11 mouse cellular contexts compared by ENCODE assay signal in the genomic region with DNA sequence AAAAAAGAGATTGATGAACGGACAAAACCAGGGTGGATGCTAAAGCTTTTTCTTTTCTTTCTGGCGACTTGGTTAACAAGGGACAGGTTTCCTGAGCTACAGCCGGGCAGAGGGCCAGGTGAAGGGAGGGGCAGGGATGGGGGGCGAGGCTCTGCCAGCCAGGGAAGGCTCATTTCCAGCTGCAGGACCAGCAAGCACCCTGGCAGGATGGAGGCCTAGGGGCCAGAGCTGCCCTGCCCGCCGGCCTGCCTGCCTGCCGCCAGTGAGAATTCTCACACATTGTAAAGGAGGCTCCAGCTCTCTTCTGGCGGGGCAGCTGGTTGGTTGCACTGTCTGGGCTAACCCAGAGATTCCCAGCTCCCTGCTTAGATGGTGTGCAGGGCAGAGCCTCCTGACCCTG. TPM values are rescaled to one million over a fixed set of nuclear protein-coding genes. Genes with fewer than 3 reads are reported as not detected.
DNase-seq lines count a peak whose midpoint lies in the region; ATAC-seq and TF ChIP-seq lines count a peak whose summit lies in the region.
"Had no signal": no experiment of that assay in that cellular context is flagged by ENCODE, and none has a peak within 500 bp of the region (broad histone marks: within the 10 kb centered on the region; RNA-seq: fewer than 3 reads in every experiment).

No protein-coding gene starts in this region.

- no peak for ATAC-seq in lung, embryonic 15.5 days (ENCODE audit: borderline replicate concordance, extremely low read depth, low FRiP score, low TSS enrichment)
- peak; percentile 52 for ATAC-seq in heart, embryonic 16.5 days (replicated peaks; ENCODE audit: extremely low read depth, insufficient read depth, low FRiP score)
- no peak for ATAC-seq in erythroid progenitor cell, adult 5-6 weeks (replicated peaks; ENCODE audit: low FRiP score, poor library complexity, severe bottlenecking)
- ATAC-seq in megakaryocyte, adult 5-6 weeks (ENCODE audit: poor library complexity, severe bottlenecking), result no peak

- peak; percentile 77 for DNase-seq in gastrocnemius, adult 2 months
- DNase-seq in gastrocnemius, postnatal 25 days, result no peak
- DNase-seq in lung, postnatal 36 days, result no peak
- DNase-seq: thymus, adult 18-20 months had no signal

- no peak overlapping the region for H3K4me2 ChIP-seq in lung, embryonic 15.5 days
- H3K4me2 ChIP-seq in heart, embryonic 16.5 days (ENCODE audit: low read depth, low read length), result no peak overlapping the region
- H3K4me2 ChIP-seq in myocyte (ENCODE audit: low read depth), result peak overlapping the region; percentile 12
- H3K4me2 ChIP-seq: neural tube, embryonic 12.5 days had no signal

- no peak overlapping the region for H3K4me3 ChIP-seq in gastrocnemius, adult 2 months
- no peak overlapping the region for H3K4me3 ChIP-seq in lung, embryonic 15.5 days
- no peak overlapping the region for H3K4me3 ChIP-seq in heart, embryonic 16.5 days (ENCODE audit: low read length)
- H3K4me3 ChIP-seq in myocyte, result no peak overlapping the region
- H3K4me3 ChIP-seq: erythroblast, embryonic 14.5 days; neural tube, embryonic 12.5 days had no signal

- TF ChIP-seq POLR2A in myocyte (IDR thresholded peaks at IDR 0.05; ENCODE audit: insufficient read length, low read depth), result no peak

- peaks cover 55% of the 10 kb centered on the region for H3K4me1 ChIP-seq in lung, embryonic 15.5 days
- peaks cover 25% of the 10 kb centered on the region for H3K4me1 ChIP-seq in heart, embryonic 16.5 days (ENCODE audit: control insufficient read depth, insufficient read depth, low read length)

- H3ac ChIP-seq in myocyte (ENCODE audit: control insufficient read depth, insufficient read length), result no peak overlapping the region

- no peaks in the 10 kb centered on the region for H3K9me3 ChIP-seq in lung, embryonic 15.5 days
- no peaks in the 10 kb centered on the region for H3K9me3 ChIP-seq in heart, embryonic 16.5 days (replicated peaks; ENCODE audit: control insufficient read depth, low read length)
- H3K9me3 ChIP-seq: neural tube, embryonic 12.5 days had no signal

- 19% methylated on average over 8 of the region's 8 CpGs for WGBS in lung, embryonic 15.5 days
- WGBS in heart, embryonic 16.5 days, result 28% methylated on average over 8 of the region's 8 CpGs

- H3K27ac ChIP-seq in gastrocnemius, adult 2 months, result no peak overlapping the region
- H3K27ac ChIP-seq in lung, embryonic 15.5 days, result peak overlapping the region; percentile 83
- H3K27ac ChIP-seq in heart, embryonic 16.5 days (ENCODE audit: low read length), result no peak overlapping the region; the same call in 1 of the 2 replicates
- H3K27ac ChIP-seq: neural tube, embryonic 12.5 days had no signal

- H3K36me3 ChIP-seq in lung, embryonic 15.5 days, result no peaks in the 10 kb centered on the region
- H3K36me3 ChIP-seq in heart, embryonic 16.5 days (ENCODE audit: control insufficient read depth, insufficient read depth), result no peaks in the 10 kb centered on the region
- no peaks in the 10 kb centered on the region for H3K36me3 ChIP-seq in myocyte (ENCODE audit: control insufficient read depth, insufficient read depth)
- H3K36me3 ChIP-seq: neural tube, embryonic 12.5 days had no signal

- no peak for TF ChIP-seq CTCF in gastrocnemius, adult 2 months (IDR thresholded peaks at IDR 0.05)

- no peaks in the 10 kb centered on the region for H3K27me3 ChIP-seq in lung, embryonic 15.5 days
- H3K27me3 ChIP-seq in heart, embryonic 16.5 days (ENCODE audit: control insufficient read depth, insufficient read depth, low read length), result peaks cover 5% of the 10 kb centered on the region
- no peaks in the 10 kb centered on the region for H3K27me3 ChIP-seq in myocyte (ENCODE audit: control insufficient read depth, insufficient read depth, insufficient read length)

- no peak overlapping the region for H3K9ac ChIP-seq in lung, embryonic 15.5 days
- H3K9ac ChIP-seq in heart, embryonic 16.5 days (ENCODE audit: low read length), result no peak overlapping the region
- H3K9ac ChIP-seq: neural tube, embryonic 12.5 days had no signal

- intact Hi-C loops in gastrocnemius, adult 2 months (cut with DNase I), result no loop called here

- H3K79me2 ChIP-seq in myocyte (ENCODE audit: control insufficient read depth, insufficient read depth), result no peaks in the 10 kb centered on the region

TF ChIP-seq in myocyte, 11 proteins besides CTCF, POLR2A, EP300 and RAD21:
- TF ChIP-seq CEBPB (IDR thresholded peaks at IDR 0.05; ENCODE audit: insufficient read depth, poor library complexity, severe bottlenecking), result no peak
- TF ChIP-seq MAX (IDR thresholded peaks at IDR 0.05; ENCODE audit: low read depth), result no peak
- no peak for TF ChIP-seq MYOG (IDR thresholded peaks at IDR 0.05; ENCODE audit: control insufficient read depth in 1 of 3, insufficient read depth in 1 of 3, insufficient read length in 2 of 3, low read depth in 2 of 3)
- no peak for TF ChIP-seq POLR2AphosphoS2 (IDR thresholded peaks at IDR 0.05; ENCODE audit: insufficient read length, low read depth)
- TF ChIP-seq TCF12 (IDR thresholded peaks at IDR 0.05; ENCODE audit: insufficient read depth, poor library complexity, severe bottlenecking), result no peak
- TF ChIP-seq REST (IDR thresholded peaks at IDR 0.05; ENCODE audit: insufficient read depth, insufficient read length), result no peak
- no peak for TF ChIP-seq USF1 (IDR thresholded peaks at IDR 0.05; ENCODE audit: low read depth)
- TF ChIP-seq TCF3 (IDR thresholded peaks at IDR 0.05; ENCODE audit: insufficient read length, low read depth), result no peak
- TF ChIP-seq SRF (IDR thresholded peaks at IDR 0.05; ENCODE audit: control insufficient read depth, insufficient read length, low read depth), result no peak

RNA-seq across cellular contexts. Expression of a gene that starts 24.1 kb away (rescaled TPM):
- 1 to 10 TPM; 1.1 to 1.2 TPM for total RNA-seq in gastrocnemius, adult 2 months (2021)
- total RNA-seq in gastrocnemius, postnatal 25 days (2021), result 1 to 10 TPM; 1.3 TPM
- 107 and 109 TPM in 2 replicates for polyA plus RNA-seq in lung, embryonic 15.5 days (2015; fragmentation: Nextera tagmentation; extraction: Ambion mirVana)
- polyA plus RNA-seq in heart, embryonic 16.5 days (2015; fragmentation: Nextera tagmentation; extraction: Ambion mirVana), result 12.5 and 20.6 TPM in 2 replicates
- 48.5 TPM for polyA plus RNA-seq in myocyte (2012; fragmentation: generic; extraction: Trizol)
- not detected in 2 replicates for total RNA-seq in erythroid progenitor cell, adult 5-6 weeks (2015; ENCODE audit: low replicate concordance)
- not detected in 2 replicates for total RNA-seq in erythroid progenitor cell, adult 5-6 weeks (2017; ENCODE audit: low replicate concordance)
- total RNA-seq in megakaryocyte, adult 5-6 weeks (2015), result 0.40 and 1.8 TPM in 2 replicates
- 0.40 TPM in 1 of 2 replicates, not detected in the other for total RNA-seq in megakaryocyte, adult 5-6 weeks (2017)
- polyA plus RNA-seq: erythroblast, embryonic 14.5 days had no signal
